Mouse (Mus musculus): ENCODE measurements at regions not wholly inside any gene's neighbourhood (a gene's known extent, or its start where the extent isn't known, plus 50 kb on each side); places are given as distances from the start of the nearest gene placed in this dataset.

DNA sequence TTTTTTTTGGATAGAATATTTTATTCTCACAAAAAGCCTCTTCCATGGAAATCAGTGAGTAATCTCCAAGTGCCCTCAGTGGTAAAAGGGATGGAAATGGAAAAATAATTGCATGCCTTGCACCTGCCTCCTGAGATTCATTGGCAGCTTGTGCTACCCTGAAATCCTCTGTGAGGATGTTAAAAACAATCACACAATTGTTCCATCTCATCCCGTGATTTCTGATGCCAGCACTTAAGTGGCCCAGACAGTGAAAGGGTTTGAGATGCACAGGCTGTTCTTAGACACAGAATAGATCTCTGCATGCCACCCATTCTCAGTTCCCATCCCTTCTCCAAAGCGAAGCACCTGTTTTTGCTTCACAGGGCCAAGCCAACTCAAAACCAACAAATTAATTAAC, 398.9 kb upstream of the Cd180 start:
- DNase-seq = no peak

DNA sequence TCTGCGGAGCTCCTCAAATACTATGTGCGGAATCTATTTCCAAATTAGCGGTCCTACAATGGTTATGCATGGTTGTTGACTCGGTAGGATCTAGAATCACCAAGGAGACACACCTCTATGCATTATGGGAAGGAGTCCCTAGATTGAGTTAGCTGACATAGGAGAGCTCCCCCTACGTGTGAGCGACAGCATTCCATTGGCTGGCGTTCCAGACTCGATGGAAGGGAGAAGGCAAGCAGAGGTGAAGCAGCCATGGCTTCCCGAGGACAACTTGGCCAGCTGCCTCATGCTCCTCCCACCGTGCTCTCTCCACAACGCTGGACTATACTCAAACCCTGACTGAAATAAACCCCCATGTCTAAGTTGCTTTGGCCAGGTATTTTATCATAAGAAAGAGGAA, 398.3 kb upstream of the Cd180 start:
- DNase-seq = no peak

DNA sequence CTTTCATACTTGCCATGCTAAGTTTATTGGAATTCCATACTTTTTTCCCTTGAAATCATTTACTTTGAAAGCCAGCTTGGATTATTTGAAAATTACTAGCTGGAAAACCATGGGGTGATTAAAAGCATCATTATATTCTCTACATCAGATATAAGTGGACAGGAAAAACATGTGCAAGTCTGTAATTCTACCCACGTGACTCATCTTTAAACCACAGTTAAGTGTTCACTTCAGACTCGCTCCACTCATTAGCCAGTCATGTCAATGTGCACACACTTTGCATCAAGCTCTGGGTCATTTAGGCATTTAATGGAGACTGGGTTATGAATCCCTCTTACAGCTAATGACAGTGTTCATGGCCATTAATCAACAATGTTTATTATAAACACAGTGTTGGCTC, 385.4 kb upstream of the Cd180 start:
- DNase-seq = no peak

- no peak for DNase-seq
Measured at GRCm38 (mm10) chr13:102312096-102312495, 381.3 kb upstream of the Cd180 start.

DNA sequence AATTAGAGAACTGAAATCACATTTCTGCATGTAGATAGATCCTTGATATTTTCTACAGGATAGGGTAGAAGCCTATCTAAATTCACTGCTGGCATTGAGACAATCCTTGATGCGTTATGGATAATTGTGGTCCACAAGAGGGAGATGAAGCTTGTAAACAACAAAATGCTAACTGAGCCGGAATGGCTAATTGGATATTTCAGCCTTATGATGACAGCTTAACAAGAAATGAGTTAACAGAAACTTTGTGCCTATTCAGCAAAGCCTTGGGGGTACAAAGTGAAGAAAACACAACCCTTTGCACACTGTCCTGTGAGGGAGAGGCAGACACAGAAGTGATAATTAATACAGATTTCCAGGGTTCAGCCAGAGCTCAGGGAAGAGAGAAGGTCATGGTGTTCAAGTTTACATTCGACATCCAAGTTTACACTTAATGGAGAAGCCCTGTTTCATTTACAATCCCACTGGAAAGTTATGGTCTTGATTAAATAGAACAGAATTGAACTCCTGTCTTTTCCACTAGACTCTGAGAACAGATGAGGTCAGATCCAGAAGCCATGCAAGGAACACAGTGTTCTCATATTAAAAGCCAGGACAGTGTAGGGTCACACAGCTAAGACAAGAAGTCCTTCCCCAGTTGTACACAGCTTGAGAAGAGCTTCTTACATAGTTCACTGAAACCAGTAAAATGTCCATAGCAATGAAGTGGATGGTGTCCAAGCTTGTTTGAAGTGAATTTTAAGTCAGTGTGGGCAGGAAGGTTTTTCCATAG, 377.3 kb upstream of the Cd180 start:
- no peak for DNase-seq

- no peak for DNase-seq
Measured at GRCm38 (mm10) chr13:102318891-102319404, 374.4 kb upstream of the Cd180 start.

DNA sequence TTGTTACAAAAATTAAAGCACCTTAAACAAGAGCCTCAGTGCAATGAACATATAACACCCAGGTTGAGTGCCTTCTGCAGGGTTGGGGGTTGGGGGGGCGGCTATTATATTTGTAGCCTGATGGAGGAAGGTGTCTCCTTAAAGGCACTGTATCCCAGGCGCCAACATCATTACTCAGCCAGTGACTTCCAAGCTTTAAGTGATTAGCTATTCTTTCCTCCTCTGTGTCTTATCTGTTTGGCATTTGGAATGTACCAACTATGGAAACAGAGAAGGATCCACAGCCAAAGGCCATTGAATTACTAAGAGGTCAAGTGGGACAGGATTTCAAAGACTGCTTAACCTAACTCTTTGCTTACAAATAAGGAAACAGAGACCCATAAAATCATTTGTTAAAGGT, 373.9 kb upstream of the Cd180 start:
- DNase-seq = no peak

DNA sequence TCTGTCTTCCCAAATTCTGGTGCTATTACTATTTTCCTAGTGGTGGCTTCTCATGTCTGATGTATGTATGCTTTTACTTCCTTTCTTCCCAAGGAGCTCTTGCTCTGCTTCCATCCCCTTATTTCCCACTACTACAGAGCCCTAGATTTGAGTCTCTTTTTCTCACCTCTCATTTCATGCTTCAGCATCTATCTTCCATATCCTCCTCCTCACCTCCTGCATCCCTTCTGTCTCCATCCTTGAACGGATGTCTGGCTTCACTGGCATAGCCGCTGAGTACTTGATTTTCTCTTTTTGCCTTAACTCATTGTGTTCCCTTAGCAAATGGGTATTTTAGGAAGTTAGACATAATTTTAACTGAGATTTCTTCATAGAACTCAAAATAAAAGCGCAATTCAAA, 369.5 kb upstream of the Cd180 start:
- no peak for DNase-seq

- DNase-seq = no peak
Measured at GRCm38 (mm10) chr13:102326003-102326402, 367.4 kb upstream of the Cd180 start.

- no peak for DNase-seq
Measured at GRCm38 (mm10) chr13:102326544-102326943, 366.8 kb upstream of the Cd180 start.

GRCm38 (mm10) chr13:102333667-102334066, 359.7 kb upstream of the Cd180 start:
- DNase-seq = no peak

DNA sequence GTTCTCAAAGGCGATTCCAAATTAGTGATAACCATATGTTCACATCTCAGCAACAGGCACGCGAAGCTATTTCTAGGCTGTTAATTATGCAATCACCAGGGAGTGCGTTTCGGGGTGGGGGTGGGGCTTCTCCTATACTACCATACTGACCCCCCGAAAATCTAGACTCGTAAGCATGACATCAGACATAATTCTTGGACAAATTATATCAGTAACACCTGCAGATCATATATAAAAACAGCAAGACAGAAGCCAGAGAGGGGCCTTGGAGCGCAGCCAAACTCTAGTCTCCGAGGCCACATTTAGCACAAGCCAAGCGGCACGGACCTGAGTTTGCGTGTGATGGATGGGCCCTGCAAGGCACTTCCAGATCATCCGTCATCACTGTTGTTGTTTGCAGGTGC, 359.2 kb upstream of the Cd180 start:
- DNase-seq = peak; percentile 44

GRCm38 (mm10) chr13:102343236-102343635, 350.1 kb upstream of the Cd180 start:
- DNase-seq = no peak

DNA sequence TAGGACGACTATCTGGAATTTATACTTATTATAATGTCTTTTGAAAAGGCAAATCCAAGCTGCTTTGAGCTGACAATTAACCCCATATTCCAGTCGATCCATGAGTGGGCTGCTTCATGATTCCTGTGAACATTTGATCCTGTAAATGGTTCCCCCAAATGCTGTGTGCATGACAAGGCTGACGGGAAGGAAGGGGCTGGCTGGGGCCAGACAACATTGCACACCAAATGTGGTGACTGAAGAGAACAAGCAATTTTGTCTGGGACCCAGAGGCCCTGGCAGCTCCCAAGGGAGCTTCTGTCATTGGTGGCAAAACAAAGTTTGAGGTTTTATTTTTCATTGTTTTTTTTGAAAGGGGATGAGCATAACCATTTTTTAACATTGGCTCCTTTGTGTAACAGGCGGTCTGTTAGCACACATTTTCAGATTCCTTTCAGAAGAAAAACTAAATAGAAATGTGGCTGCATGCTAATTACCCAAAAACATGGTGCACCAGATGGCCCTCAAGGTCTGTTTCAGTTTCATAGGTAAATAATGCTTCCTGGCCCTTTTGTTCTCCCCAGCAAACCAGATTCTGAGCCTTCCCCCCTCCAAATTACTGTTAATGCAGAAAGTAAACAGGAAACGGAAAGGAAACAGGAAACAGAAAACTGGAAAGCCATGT, 348.6 kb upstream of the Cd180 start:
- DNase-seq = no peak

DNA sequence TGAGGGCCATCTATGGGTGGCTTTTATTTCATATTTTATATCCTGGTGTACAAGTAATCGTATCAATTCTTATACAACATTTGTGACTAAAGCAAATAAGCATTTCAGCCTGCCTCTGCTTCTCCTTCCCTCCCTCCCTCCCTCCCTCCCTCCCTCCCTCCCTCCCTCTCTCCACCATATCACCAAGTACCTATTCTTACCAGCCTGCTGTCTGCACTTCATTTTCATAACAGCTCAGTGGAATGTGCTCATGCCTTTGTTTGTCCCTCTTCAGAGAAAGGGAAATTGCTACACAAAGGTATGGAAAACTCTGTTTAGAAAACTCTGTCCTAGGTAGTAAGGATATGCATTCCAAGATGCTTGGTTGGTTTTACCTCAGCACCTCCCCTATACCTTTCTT, 343.9 kb upstream of the Cd180 start:
- no peak for DNase-seq

DNA sequence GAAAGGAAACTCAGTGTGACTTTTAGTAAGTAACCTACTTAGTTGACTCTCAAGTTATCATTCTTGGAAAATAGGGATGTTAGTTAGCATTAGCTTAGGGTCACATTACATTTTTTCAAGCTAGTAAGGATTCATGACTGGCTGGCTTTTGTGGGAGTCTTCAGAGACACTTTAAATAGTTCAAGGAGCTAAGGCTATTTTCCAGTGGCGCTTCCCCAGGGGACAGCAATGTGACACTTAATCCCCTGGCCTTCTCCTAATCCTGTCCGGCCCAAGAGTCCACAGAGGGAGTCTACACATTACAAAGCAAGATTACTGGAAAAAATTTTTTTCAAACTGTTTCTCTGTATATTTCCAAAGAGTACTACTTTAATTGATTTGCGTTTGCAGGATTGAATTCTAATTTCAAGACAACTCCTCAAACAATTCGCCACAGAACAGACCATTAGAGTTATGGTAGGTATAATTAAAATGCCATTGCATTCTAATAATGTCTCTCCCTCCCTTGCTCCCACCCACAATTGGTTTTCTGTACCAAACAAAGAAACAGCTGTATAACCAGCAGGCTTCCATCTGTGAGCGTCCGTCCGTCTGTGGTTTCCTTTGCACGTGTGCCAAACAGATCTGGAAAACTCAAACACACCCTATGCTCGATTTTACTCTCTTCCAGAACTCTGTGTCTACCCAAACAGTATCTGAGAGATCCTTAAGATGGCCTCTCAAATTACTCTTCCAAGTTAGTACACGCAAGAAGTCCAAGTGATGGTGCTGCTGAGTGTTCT, 341.1 kb upstream of the Cd180 start:
- no peak for DNase-seq

GRCm38 (mm10) chr13:102355569-102355968, 337.8 kb upstream of the Cd180 start:
- DNase-seq = no peak

- DNase-seq = no peak
Measured at GRCm38 (mm10) chr13:102372451-102373082, 320.8 kb upstream of the Cd180 start.

GRCm38 (mm10) chr13:102380667-102381066, 312.7 kb upstream of the Cd180 start:
- no peak for DNase-seq

DNA sequence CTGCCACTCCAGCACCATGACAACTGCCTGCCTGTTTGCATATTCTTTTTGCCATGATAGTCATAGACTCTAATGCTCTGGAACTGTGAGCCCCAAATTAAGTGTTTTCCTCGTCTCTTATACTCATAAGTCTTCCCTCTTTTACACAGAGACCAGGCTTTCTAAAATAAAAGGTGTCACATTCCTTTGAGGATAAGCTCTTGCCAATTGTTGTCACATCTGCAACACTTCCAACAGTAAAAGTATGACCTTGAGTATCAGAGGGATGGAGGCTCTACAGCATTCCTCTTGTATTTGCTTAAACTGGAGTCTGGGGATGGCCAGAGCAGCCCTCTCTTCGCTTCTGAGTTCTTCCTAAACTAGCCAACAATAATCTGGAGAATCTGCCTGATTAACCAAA, 301.4 kb upstream of the Cd180 start:
- DNase-seq = no peak

DNA sequence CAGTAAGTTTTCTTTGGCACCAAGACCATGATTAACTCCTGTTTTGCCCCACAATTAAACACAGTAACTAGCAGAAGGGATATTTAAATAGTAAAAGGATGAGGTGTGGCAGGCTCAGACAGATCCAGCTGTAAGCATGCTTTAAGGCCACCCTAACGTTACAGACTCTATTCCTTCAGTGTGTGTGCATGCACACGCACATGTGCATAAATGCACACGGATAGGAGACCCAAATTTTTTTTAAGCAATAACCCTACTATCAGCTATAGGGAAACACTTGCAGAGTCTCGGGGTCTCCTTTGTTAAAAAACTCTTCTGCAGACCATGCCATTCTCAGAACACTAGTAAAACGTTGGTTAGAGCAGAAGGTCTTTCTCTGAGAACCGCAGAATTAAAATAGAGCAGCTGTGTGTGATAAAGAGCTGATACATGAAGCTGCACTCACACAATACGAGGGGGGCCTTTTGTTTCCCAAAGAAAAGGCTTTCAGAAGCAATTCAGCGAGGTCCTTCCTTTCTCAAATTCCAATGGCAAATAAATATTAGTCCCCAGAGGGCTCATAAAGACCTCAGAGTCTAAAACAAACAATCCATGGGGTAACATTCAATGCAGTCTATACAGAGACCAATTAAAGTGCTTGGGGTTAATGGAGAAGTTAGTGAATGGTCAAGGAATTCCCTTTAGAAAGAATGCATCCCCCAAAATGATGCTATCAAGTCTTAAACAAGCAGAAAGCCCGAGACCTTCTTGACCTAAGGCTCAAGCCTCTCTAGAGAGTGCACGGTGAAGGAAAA, 300.3 kb upstream of the Cd180 start:
- DNase-seq = no peak

GRCm38 (mm10) chr13:102393662-102393970, 299.7 kb upstream of the Cd180 start:
- DNase-seq = no peak

GRCm38 (mm10) chr13:102394057-102394456, 299.3 kb upstream of the Cd180 start:
- DNase-seq = no peak
